ENCODE assay signal across 8 mouse cellular contexts in genomic region chr15:85810806-85811521, GRCm38 (mm10). TPM values are rescaled to one million over a fixed set of nuclear protein-coding genes. Genes with fewer than 3 reads are reported as not detected.
DNase-seq lines count a peak whose midpoint lies in the region; ATAC-seq and TF ChIP-seq lines count a peak whose summit lies in the region.

No protein-coding gene starts in this region.

- peak overlapping the region; percentile 62 for H3K4me3 ChIP-seq in C2C12 (ENCODE audit: insufficient read depth, poor library complexity, severe bottlenecking)
- peak overlapping the region; percentile 74 for H3K4me3 ChIP-seq in embryonic fibroblast, embryonic 13.5 days (ENCODE audit: insufficient read depth, low read length)
- H3K4me3 ChIP-seq in heart, embryonic 11.5 days (ENCODE audit: low read depth, low read length): peak overlapping the region; percentile 80
- H3K4me3 ChIP-seq in kidney, embryonic 16.5 days (ENCODE audit: low read length): peak overlapping the region; percentile 66
- peak overlapping the region; percentile 85 for H3K4me3 ChIP-seq in limb, embryonic 14.5 days (replicated peaks; ENCODE audit: low read length)
- peak overlapping the region; percentile 75 for H3K4me3 ChIP-seq in midbrain, embryonic 14.5 days (replicated peaks; ENCODE audit: low read depth, low read length)

- 3% methylated on average over 36 of the region's 36 CpGs for WGBS in heart, embryonic 11.5 days (ENCODE audit: insufficient replicate concordance)
- 3% methylated on average over 34 of the region's 36 CpGs for WGBS in kidney, embryonic 16.5 days
- WGBS in limb, embryonic 14.5 days: 5% methylated on average over 35 of the region's 36 CpGs
- WGBS in midbrain, embryonic 14.5 days: 5% methylated on average over 36 of the region's 36 CpGs

- peak overlapping the region; percentile 92 for H3K9ac ChIP-seq in heart, embryonic 11.5 days (ENCODE audit: low read depth, low read length)
- peak overlapping the region; percentile 87 for H3K9ac ChIP-seq in kidney, embryonic 16.5 days (replicated peaks; ENCODE audit: low read length)
- H3K9ac ChIP-seq in limb, embryonic 14.5 days (ENCODE audit: low read depth, low read length, severe bottlenecking): peak overlapping the region; percentile 77
- H3K9ac ChIP-seq in midbrain, embryonic 14.5 days (replicated peaks; ENCODE audit: low read length): peak overlapping the region; percentile 78

- 0 out of 2 replicates have a peak, but pooled peaks cover 3% of the 10 kb centered on the region for H3K4me1 ChIP-seq in embryonic fibroblast, embryonic 13.5 days (ENCODE audit: control insufficient read depth, insufficient read depth, low read length)
- peaks cover 6% of the 10 kb centered on the region for H3K4me1 ChIP-seq in heart, embryonic 11.5 days (ENCODE audit: control insufficient read depth, insufficient read depth, low read length)
- peaks cover 14% of the 10 kb centered on the region for H3K4me1 ChIP-seq in kidney, embryonic 16.5 days (ENCODE audit: insufficient read depth, low read length)
- H3K4me1 ChIP-seq in limb, embryonic 14.5 days (ENCODE audit: control insufficient read depth, insufficient read depth, low read length): peaks cover 10% of the 10 kb centered on the region; the same call in 1 of the 2 replicates
- H3K4me1 ChIP-seq in midbrain, embryonic 14.5 days (ENCODE audit: control insufficient read depth, insufficient read depth, low read length): peaks cover 9% of the 10 kb centered on the region

- H3K79me3 ChIP-seq in C2C12 (ENCODE audit: low read depth): no peaks in the 10 kb centered on the region

- H3K4me2 ChIP-seq in heart, embryonic 11.5 days: peak overlapping the region; percentile 90
- peak overlapping the region; percentile 97 for H3K4me2 ChIP-seq in kidney, embryonic 16.5 days (replicated peaks; ENCODE audit: low read depth, low read length)
- H3K4me2 ChIP-seq in limb, embryonic 14.5 days (replicated peaks; ENCODE audit: low read depth, low read length, severe bottlenecking): peak overlapping the region; percentile 89
- peak overlapping the region; percentile 77 for H3K4me2 ChIP-seq in midbrain, embryonic 14.5 days (ENCODE audit: low read length)

- H3K36me3 ChIP-seq in C2C12 (ENCODE audit: control insufficient read depth, insufficient read depth): no peaks in the 10 kb centered on the region
- no peaks in the 10 kb centered on the region; the same call in 1 of the 2 replicates for H3K36me3 ChIP-seq in heart, embryonic 11.5 days (ENCODE audit: control insufficient read depth, insufficient read depth, low read length)
- no peaks in the 10 kb centered on the region for H3K36me3 ChIP-seq in kidney, embryonic 16.5 days (ENCODE audit: insufficient read depth, low read length)
- H3K36me3 ChIP-seq in limb, embryonic 14.5 days (ENCODE audit: control insufficient read depth, insufficient read depth, low read length): no peaks in the 10 kb centered on the region
- no peaks in the 10 kb centered on the region for H3K36me3 ChIP-seq in midbrain, embryonic 14.5 days (ENCODE audit: control insufficient read depth, insufficient read depth, low read length)

- peak overlapping the region; percentile 82 for H3ac ChIP-seq in C2C12 (ENCODE audit: control insufficient read depth, insufficient read length, low read depth)

- TF ChIP-seq CTCF in C2C12 (IDR thresholded peaks at IDR 0.05; ENCODE audit: control insufficient read depth, insufficient read depth, insufficient read length): no peak
- TF ChIP-seq CTCF in embryonic fibroblast, embryonic 13.5 days (IDR thresholded peaks at IDR 0.05; ENCODE audit: borderline replicate concordance, insufficient read depth, low read length): no peak

- H3K9me3 ChIP-seq in heart, embryonic 11.5 days (replicated peaks; ENCODE audit: control insufficient read depth, low read length): no peaks in the 10 kb centered on the region
- no peaks in the 10 kb centered on the region for H3K9me3 ChIP-seq in kidney, embryonic 16.5 days (ENCODE audit: low read length)
- no peaks in the 10 kb centered on the region for H3K9me3 ChIP-seq in limb, embryonic 14.5 days (ENCODE audit: control insufficient read depth, low read length)
- H3K9me3 ChIP-seq in midbrain, embryonic 14.5 days (ENCODE audit: control insufficient read depth, low read length): no peaks in the 10 kb centered on the region

- TF ChIP-seq POLR2A in embryonic fibroblast, embryonic 13.5 days (IDR thresholded peaks at IDR 0.05; ENCODE audit: low read depth, low read length): no peak
- TF ChIP-seq POLR2A in limb, embryonic 14.5 days (IDR thresholded peaks at IDR 0.05; ENCODE audit: borderline replicate concordance, extremely low read depth, insufficient read depth, insufficient read length): no peak

- H3K79me2 ChIP-seq in C2C12 (ENCODE audit: control insufficient read depth, insufficient read depth): no peaks in the 10 kb centered on the region

- peak; percentile 84 for ATAC-seq in heart, embryonic 11.5 days (replicated peaks; ENCODE audit: insufficient number of reproducible peaks, low FRiP score, low TSS enrichment)
- peak; percentile 91 for ATAC-seq in kidney, embryonic 16.5 days (ENCODE audit: low FRiP score, low TSS enrichment)
- peak; percentile 75 for ATAC-seq in limb, embryonic 14.5 days (ENCODE audit: low FRiP score, low read depth)
- ATAC-seq in midbrain, embryonic 14.5 days (ENCODE audit: low FRiP score, low TSS enrichment): peak; percentile 84

- H3K27me3 ChIP-seq in C2C12 (ENCODE audit: control insufficient read depth, insufficient read depth, insufficient read length): peaks cover 22% of the 10 kb centered on the region
- no peaks in the 10 kb centered on the region for H3K27me3 ChIP-seq in heart, embryonic 11.5 days (ENCODE audit: control insufficient read depth, insufficient read depth, low read length)
- no peaks in the 10 kb centered on the region for H3K27me3 ChIP-seq in kidney, embryonic 16.5 days (ENCODE audit: insufficient read depth, low read length)
- no peaks in the 10 kb centered on the region for H3K27me3 ChIP-seq in limb, embryonic 14.5 days (ENCODE audit: control insufficient read depth, insufficient read depth, low read length)
- no peaks in the 10 kb centered on the region for H3K27me3 ChIP-seq in midbrain, embryonic 14.5 days (ENCODE audit: control insufficient read depth, insufficient read depth, low read length)

- DNase-seq in adrenal gland, postnatal 25 days: peak; percentile 33
- DNase-seq in limb, embryonic 14.5 days (ENCODE audit: low spot score): peak; percentile 59
- peak; percentile 65 for DNase-seq in midbrain, embryonic 14.5 days
- DNase-seq in testis, postnatal 10 days (ENCODE audit: low spot score): peak; percentile 68

- H3K27ac ChIP-seq in embryonic fibroblast, embryonic 13.5 days (ENCODE audit: insufficient read depth, low read length): no peak overlapping the region
- peak overlapping the region; percentile 95 for H3K27ac ChIP-seq in heart, embryonic 11.5 days (ENCODE audit: low read depth, low read length)
- peak overlapping the region; percentile 94 for H3K27ac ChIP-seq in kidney, embryonic 16.5 days (ENCODE audit: low read length)
- peak overlapping the region; percentile 91 for H3K27ac ChIP-seq in limb, embryonic 14.5 days (replicated peaks; ENCODE audit: low read depth, low read length)
- peak overlapping the region; percentile 88 for H3K27ac ChIP-seq in midbrain, embryonic 14.5 days (replicated peaks; ENCODE audit: low read depth, low read length)

RNA-seq across cellular contexts. Expression of gene Cdpf1, which starts 0.5 kb away (rescaled TPM):
- 17.0 TPM for polyA plus RNA-seq in C2C12 (2012; fragmentation: generic; extraction: Trizol)
- 23.9 and 32.4 TPM in 2 replicates for total RNA-seq in adrenal gland, postnatal 25 days (2021)
- 17.0 and 20.9 TPM in 2 replicates for polyA plus RNA-seq in embryonic fibroblast, embryonic 13.5 days (2011; ENCODE audit: insufficient read length, low read depth, missing spikeins)
- 37.1 and 41.5 TPM in 2 replicates for polyA plus RNA-seq in heart, embryonic 11.5 days (2014; fragmentation: Nextera tagmentation; extraction: Ambion mirVana)
- 31.1 and 37.4 TPM in 2 replicates for polyA plus RNA-seq in kidney, embryonic 16.5 days (2015; fragmentation: Nextera tagmentation; extraction: Ambion mirVana)
- 25.0 and 36.2 TPM in 2 replicates for polyA plus RNA-seq in limb, embryonic 14.5 days (2012; rRNA removed)
- polyA plus RNA-seq in limb, embryonic 14.5 days (2014; fragmentation: Nextera tagmentation; extraction: Ambion mirVana): 28.4 and 32.5 TPM in 2 replicates
- polyA plus RNA-seq in midbrain, embryonic 14.5 days (2014; fragmentation: Nextera tagmentation; extraction: Ambion mirVana): 17.9 and 19.4 TPM in 2 replicates

RNA-seq across cellular contexts. Expression of gene Pkdrej, which starts 10.6 kb away (rescaled TPM):
- not detected for polyA plus RNA-seq in C2C12 (2012; fragmentation: generic; extraction: Trizol)
- 0.19 and 0.43 TPM in 2 replicates for total RNA-seq in adrenal gland, postnatal 25 days (2021)
- 0.18 and 0.47 TPM in 2 replicates for polyA plus RNA-seq in embryonic fibroblast, embryonic 13.5 days (2011; ENCODE audit: insufficient read length, low read depth, missing spikeins)
- 0.14 TPM in 2 replicates for polyA plus RNA-seq in heart, embryonic 11.5 days (2014; fragmentation: Nextera tagmentation; extraction: Ambion mirVana)
- 0.10 and 0.11 TPM in 2 replicates for polyA plus RNA-seq in kidney, embryonic 16.5 days (2015; fragmentation: Nextera tagmentation; extraction: Ambion mirVana)
- 0.38 and 0.42 TPM in 2 replicates for polyA plus RNA-seq in limb, embryonic 14.5 days (2012; rRNA removed)
- polyA plus RNA-seq in limb, embryonic 14.5 days (2014; fragmentation: Nextera tagmentation; extraction: Ambion mirVana): 0.25 and 0.36 TPM in 2 replicates
- polyA plus RNA-seq in midbrain, embryonic 14.5 days (2014; fragmentation: Nextera tagmentation; extraction: Ambion mirVana): 0.16 TPM in 1 of 2 replicates, not detected in the other

RNA-seq across cellular contexts. Expression of gene Ttc38, which starts 21.1 kb away (rescaled TPM):
- polyA plus RNA-seq in C2C12 (2012; fragmentation: generic; extraction: Trizol): 0.07 TPM
- total RNA-seq in adrenal gland, postnatal 25 days (2021): 13.5 and 23.4 TPM in 2 replicates
- polyA plus RNA-seq in embryonic fibroblast, embryonic 13.5 days (2011; ENCODE audit: insufficient read length, low read depth, missing spikeins): 4.9 and 5.0 TPM in 2 replicates
- 2.7 and 4.0 TPM in 2 replicates for polyA plus RNA-seq in heart, embryonic 11.5 days (2014; fragmentation: Nextera tagmentation; extraction: Ambion mirVana)
- polyA plus RNA-seq in kidney, embryonic 16.5 days (2015; fragmentation: Nextera tagmentation; extraction: Ambion mirVana): 8.0 and 8.2 TPM in 2 replicates
- polyA plus RNA-seq in limb, embryonic 14.5 days (2012; rRNA removed): 5.0 and 5.9 TPM in 2 replicates
- 6.9 and 7.6 TPM in 2 replicates for polyA plus RNA-seq in limb, embryonic 14.5 days (2014; fragmentation: Nextera tagmentation; extraction: Ambion mirVana)
- polyA plus RNA-seq in midbrain, embryonic 14.5 days (2014; fragmentation: Nextera tagmentation; extraction: Ambion mirVana): 2.8 and 2.9 TPM in 2 replicates

RNA-seq across cellular contexts. Expression of gene Gtse1, which starts 48.6 kb away (rescaled TPM):
- polyA plus RNA-seq in C2C12 (2012; fragmentation: generic; extraction: Trizol): 60.7 TPM
- 2.3 and 3.8 TPM in 2 replicates for total RNA-seq in adrenal gland, postnatal 25 days (2021)
- 34.8 and 40.9 TPM in 2 replicates for polyA plus RNA-seq in embryonic fibroblast, embryonic 13.5 days (2011; ENCODE audit: insufficient read length, low read depth, missing spikeins)
- 24.4 and 27.8 TPM in 2 replicates for polyA plus RNA-seq in heart, embryonic 11.5 days (2014; fragmentation: Nextera tagmentation; extraction: Ambion mirVana)
- 31.0 and 33.1 TPM in 2 replicates for polyA plus RNA-seq in kidney, embryonic 16.5 days (2015; fragmentation: Nextera tagmentation; extraction: Ambion mirVana)
- polyA plus RNA-seq in limb, embryonic 14.5 days (2012; rRNA removed): 27.2 and 29.6 TPM in 2 replicates
- polyA plus RNA-seq in limb, embryonic 14.5 days (2014; fragmentation: Nextera tagmentation; extraction: Ambion mirVana): 16.7 and 20.9 TPM in 2 replicates
- polyA plus RNA-seq in midbrain, embryonic 14.5 days (2014; fragmentation: Nextera tagmentation; extraction: Ambion mirVana): 3.8 and 6.4 TPM in 2 replicates
